Mouse (Mus musculus): ENCODE measurements at regions not wholly inside any gene's neighbourhood (a gene's known extent, or its start where the extent isn't known, plus 50 kb on each side); places are given as distances from the start of the nearest gene placed in this dataset.
A peak's percentile ranks its signal among the peaks of the same experiment; 100 is the strongest.

DNA sequence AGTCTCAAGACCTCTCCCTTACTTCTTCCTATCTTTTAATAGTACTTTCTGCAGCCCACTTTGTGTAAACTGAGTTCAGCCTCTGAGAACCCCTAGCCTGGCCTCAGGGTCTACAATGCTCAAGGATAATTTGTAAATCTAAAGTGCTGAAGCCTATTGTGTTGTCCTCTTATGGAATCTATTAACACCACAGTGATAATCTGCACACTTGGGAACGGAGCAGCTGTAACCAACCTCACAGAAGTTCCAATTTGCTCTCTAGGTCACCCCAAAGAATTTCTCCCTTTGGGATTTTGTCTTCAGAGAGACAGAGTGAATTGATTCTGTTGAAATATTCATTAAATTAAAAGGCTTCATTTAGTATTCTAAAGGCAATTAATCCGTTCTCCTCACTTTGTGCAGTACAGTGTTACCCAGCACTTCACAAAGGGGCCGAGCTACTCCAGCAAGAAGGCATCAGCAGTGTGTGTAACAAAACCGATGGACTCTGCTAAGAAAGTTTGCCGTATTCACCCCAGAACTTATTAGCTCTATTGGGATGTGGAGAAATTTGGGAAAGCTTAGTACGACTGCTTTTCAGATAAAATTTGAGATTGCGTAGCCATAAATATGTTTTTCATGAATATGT is 773.7 kb downstream of the Dach1 start:
- Histone ChIP-seq H3K9ac (ENCODE audit: low read length) (no peak overlapping the region), H3K4me2 (ENCODE audit: low read depth, low read length) (no peak overlapping the region), H3K36me3 (ENCODE audit: control insufficient read depth, insufficient read depth, low read length) (no peaks in the 10 kb centered on the region), H3K27ac (ENCODE audit: low read length) (no peak overlapping the region), H3K4me1 (replicated peaks; ENCODE audit: control insufficient read depth, insufficient read depth, low read length) (no peaks in the 10 kb centered on the region), H3K27me3 (ENCODE audit: control insufficient read depth, insufficient read depth, low read depth, low read length) (no peaks in the 10 kb centered on the region), H3K4me3 (ENCODE audit: low read length) (no peak overlapping the region), H3K9me3 (ENCODE audit: control insufficient read depth, low read length) (no peaks in the 10 kb centered on the region)
- WGBS = 84% methylated on average over 7 of the region's 7 CpGs
- ATAC-seq (ENCODE audit: low read depth) = no peak

DNA sequence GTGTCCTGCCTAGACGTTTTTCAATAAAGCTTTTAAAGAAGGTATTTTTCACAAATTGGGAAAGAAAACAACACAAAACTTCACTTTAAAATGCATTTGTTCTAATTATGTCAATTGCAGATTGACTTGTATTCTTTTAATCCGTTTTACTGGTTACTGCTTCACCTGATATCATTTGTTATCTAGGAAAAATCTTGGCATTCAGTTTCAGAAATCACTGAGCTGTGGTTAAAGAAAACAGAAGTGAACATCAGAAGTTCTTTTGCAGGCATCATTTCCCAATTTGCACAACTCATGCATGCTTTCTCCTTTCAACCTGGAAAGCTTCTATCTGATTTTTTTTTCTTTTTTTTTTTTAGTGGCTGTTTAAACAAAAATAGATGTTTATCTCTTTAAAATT is 780.6 kb downstream of the Dach1 start:
- 55% methylated on average over 2 of the region's 2 CpGs for WGBS
- ATAC-seq (ENCODE audit: low read depth) = no peak

DNA sequence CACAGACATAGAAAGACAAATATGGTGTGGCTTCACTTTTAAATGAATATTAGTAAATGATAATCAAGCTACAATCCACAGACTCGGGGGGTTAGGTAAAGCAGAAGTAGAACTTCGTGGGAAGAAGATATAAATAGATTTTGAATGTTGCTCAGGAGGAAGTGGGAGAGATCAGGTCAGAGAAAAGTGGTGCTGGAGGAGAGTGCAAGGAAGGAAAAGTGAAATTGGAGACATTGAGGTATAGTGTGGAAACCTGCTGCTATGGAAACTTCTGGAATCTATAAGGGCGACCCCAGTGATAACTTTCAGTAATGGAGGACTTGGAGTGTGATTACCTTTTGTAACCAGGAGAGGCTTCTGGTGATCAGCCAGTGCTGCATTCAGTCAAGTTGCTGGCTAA is 789.4 kb downstream of the Dach1 start:
- Histone ChIP-seq H3K4me3 (ENCODE audit: low read length) (no peak overlapping the region), H3K36me3 (ENCODE audit: control insufficient read depth, insufficient read depth, low read length) (no peaks in the 10 kb centered on the region), H3K27me3 (ENCODE audit: control insufficient read depth, insufficient read depth, low read depth, low read length) (no peaks in the 10 kb centered on the region), H3K9ac (ENCODE audit: low read length) (no peak overlapping the region), H3K27ac (ENCODE audit: low read length) (no peak overlapping the region), H3K9me3 (ENCODE audit: control insufficient read depth, low read length) (no peaks in the 10 kb centered on the region), H3K4me1 (replicated peaks; ENCODE audit: control insufficient read depth, insufficient read depth, low read length) (no peaks in the 10 kb centered on the region), H3K4me2 (ENCODE audit: low read depth, low read length) (no peak overlapping the region)
- 59% methylated on average over 3 of the region's 3 CpGs for WGBS
- no peak for ATAC-seq (ENCODE audit: low read depth)

More for the DNA sequence above, 780.6 kb downstream of the Dach1 start:
- H3K4me2 ChIP-seq (ENCODE audit: low read depth, low read length) = no peak overlapping the region
- H3K9me3 ChIP-seq (ENCODE audit: control insufficient read depth, low read length) = no peaks in the 10 kb centered on the region
- no peak overlapping the region for H3K27ac ChIP-seq (ENCODE audit: low read length)
- no peaks in the 10 kb centered on the region for H3K4me1 ChIP-seq (replicated peaks; ENCODE audit: control insufficient read depth, insufficient read depth, low read length)
- no peaks in the 10 kb centered on the region for H3K36me3 ChIP-seq (ENCODE audit: control insufficient read depth, insufficient read depth, low read length)
- no peaks in the 10 kb centered on the region for H3K27me3 ChIP-seq (ENCODE audit: control insufficient read depth, insufficient read depth, low read depth, low read length)
- no peak overlapping the region for H3K9ac ChIP-seq (ENCODE audit: low read length)
- H3K4me3 ChIP-seq (ENCODE audit: low read length) = no peak overlapping the region

DNA sequence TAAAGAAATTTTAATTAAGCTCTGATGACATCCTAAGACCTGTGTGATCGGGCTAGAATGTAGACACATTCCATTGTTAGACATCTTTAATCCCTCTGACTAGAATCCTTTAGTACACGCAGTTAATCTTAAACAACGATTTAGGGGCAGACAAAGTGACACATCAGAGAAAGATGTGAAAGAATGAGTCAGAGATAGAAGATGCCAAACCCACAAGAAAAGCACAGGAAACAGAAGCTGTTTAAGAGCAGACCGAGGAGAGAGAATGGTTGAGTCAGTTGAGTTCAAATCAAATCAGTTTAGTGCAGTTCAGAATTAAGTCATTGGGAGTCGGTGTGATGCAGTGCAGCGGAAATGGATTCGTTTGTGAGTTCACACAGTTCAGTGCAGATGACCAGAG is 812.6 kb downstream of the Dach1 start:
- Histone ChIP-seq H3K27ac (ENCODE audit: low read length) (no peak overlapping the region), H3K9ac (ENCODE audit: low read length) (no peak overlapping the region), H3K36me3 (ENCODE audit: control insufficient read depth, insufficient read depth, low read length) (no peaks in the 10 kb centered on the region), H3K9me3 (ENCODE audit: control insufficient read depth, low read length) (no peaks in the 10 kb centered on the region), H3K27me3 (ENCODE audit: control insufficient read depth, insufficient read depth, low read depth, low read length) (no peaks in the 10 kb centered on the region), H3K4me3 (ENCODE audit: low read length) (no peak overlapping the region), H3K4me1 (replicated peaks; ENCODE audit: control insufficient read depth, insufficient read depth, low read length) (no peaks in the 10 kb centered on the region), H3K4me2 (ENCODE audit: low read depth, low read length) (no peak overlapping the region)
- ATAC-seq (ENCODE audit: low read depth) = no peak
- WGBS = 85% methylated on average over 7 of the region's 7 CpGs

DNA sequence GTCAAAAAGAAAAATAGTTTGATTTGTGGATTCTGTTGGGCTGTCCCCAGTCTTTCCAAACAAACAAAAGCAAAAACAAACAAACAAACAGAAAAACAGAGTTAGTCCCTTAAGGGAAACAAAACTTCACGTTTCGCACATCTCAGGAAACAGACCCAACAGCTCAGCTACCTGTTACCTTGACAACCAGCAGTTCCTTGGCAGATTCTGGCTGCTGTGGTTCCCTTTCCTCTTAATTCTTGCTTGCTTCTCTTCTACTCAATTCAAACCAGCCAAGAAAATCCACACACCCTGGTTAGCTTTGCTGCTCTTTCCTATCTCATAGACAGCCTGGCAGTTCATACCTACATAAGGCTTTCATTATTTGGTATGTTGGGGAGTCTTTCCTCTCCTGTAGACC is 821.6 kb downstream of the Dach1 start:
- ATAC-seq (ENCODE audit: low read depth) = no peak
- no peaks in the 10 kb centered on the region for H3K27me3 ChIP-seq (ENCODE audit: control insufficient read depth, insufficient read depth, low read depth, low read length)
- H3K27ac ChIP-seq (ENCODE audit: low read length) = no peak overlapping the region
- no peaks in the 10 kb centered on the region for H3K4me1 ChIP-seq (replicated peaks; ENCODE audit: control insufficient read depth, insufficient read depth, low read length)
- H3K4me2 ChIP-seq (ENCODE audit: low read depth, low read length) = no peak overlapping the region
- no peaks in the 10 kb centered on the region for H3K9me3 ChIP-seq (ENCODE audit: control insufficient read depth, low read length)
- no peak overlapping the region for H3K4me3 ChIP-seq (ENCODE audit: low read length)
- H3K9ac ChIP-seq (ENCODE audit: low read length) = no peak overlapping the region
- WGBS = 69% methylated on average over 2 of the region's 2 CpGs
- no peaks in the 10 kb centered on the region for H3K36me3 ChIP-seq (ENCODE audit: control insufficient read depth, insufficient read depth, low read length)

DNA sequence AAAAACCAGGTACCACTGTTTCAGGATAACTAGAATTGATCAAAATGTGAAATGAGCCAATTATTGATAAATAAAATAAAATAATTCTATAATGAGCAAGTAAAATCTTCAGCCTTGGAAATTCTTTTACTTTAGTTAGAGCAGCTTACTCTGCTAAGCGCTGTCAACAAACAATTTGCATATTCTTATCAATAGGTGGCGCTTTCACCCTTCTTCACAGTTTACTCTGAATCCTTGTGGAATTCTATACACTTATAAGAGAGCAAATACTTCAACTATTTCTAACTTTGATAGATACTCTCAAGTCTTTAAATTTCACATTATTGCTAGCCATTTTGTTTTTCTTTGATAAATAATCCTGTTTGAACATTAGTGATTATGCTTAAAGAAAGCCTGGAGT is 812.5 kb upstream of the Klhl1 start:
- H3K9me3 ChIP-seq (ENCODE audit: control insufficient read depth, low read length) = no peaks in the 10 kb centered on the region
- no peak overlapping the region for H3K4me3 ChIP-seq (ENCODE audit: low read length)
- H3K27ac ChIP-seq (ENCODE audit: low read length) = no peak overlapping the region
- no peaks in the 10 kb centered on the region for H3K4me1 ChIP-seq (replicated peaks; ENCODE audit: control insufficient read depth, insufficient read depth, low read length)
- no peak overlapping the region for H3K9ac ChIP-seq (ENCODE audit: low read length)
- H3K36me3 ChIP-seq (ENCODE audit: control insufficient read depth, insufficient read depth, low read length) = no peaks in the 10 kb centered on the region
- no peaks in the 10 kb centered on the region for H3K27me3 ChIP-seq (ENCODE audit: control insufficient read depth, insufficient read depth, low read depth, low read length)
- ATAC-seq (ENCODE audit: low read depth) = 0 out of 2 replicates have a peak, but pooled peaks have one; percentile 51
- 3% methylated on average over 2 of the region's 2 CpGs for WGBS
- no peak overlapping the region for H3K4me2 ChIP-seq (ENCODE audit: low read depth, low read length)

DNA sequence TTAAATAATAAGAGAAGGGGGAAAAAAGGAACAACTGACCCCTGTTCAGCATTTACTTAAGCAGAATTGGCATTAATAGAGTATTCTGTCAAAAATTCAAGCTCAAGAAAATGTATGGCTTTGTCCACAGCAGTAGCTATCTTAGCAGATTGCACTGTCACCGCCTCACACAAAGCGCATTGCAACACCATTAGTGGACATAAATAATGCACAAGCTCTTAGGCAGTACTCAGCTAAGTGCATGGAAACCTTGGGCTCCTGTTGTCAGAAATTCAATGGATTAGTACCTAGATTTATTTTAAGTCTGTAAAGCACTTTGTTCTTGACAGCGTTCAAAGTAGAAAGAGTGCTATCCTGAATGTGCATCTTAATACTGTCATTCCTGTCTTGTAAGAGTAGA is 811.1 kb upstream of the Klhl1 start:
- no peak overlapping the region for H3K4me3 ChIP-seq (ENCODE audit: low read length)
- H3K9me3 ChIP-seq (ENCODE audit: control insufficient read depth, low read length) = no peaks in the 10 kb centered on the region
- no peak overlapping the region for H3K27ac ChIP-seq (ENCODE audit: low read length)
- no peak overlapping the region for H3K4me2 ChIP-seq (ENCODE audit: low read depth, low read length)
- no peaks in the 10 kb centered on the region for H3K36me3 ChIP-seq (ENCODE audit: control insufficient read depth, insufficient read depth, low read length)
- 80% methylated on average over 3 of the region's 3 CpGs for WGBS
- no peaks in the 10 kb centered on the region for H3K27me3 ChIP-seq (ENCODE audit: control insufficient read depth, insufficient read depth, low read depth, low read length)
- ATAC-seq (ENCODE audit: low read depth) = no peak
- H3K4me1 ChIP-seq (replicated peaks; ENCODE audit: control insufficient read depth, insufficient read depth, low read length) = no peaks in the 10 kb centered on the region
- H3K9ac ChIP-seq (ENCODE audit: low read length) = no peak overlapping the region

DNA sequence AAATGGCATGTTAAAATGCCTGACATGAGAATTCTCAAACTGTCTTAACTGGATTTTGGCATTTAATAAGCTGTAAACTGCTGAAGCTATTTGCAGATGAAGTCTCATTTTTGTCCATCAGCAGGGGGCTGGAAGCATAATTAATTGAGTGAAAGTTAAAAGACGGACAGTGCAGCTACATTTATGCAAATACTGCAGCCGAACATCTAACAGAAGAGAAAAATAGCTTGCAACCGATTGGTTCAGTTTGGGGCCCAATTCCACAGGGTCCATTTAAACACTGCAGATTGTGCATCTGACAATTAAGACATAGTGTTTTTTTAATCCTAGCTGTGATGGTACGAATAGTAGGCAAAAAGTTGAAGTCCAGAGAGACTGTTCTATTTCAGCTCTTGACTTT is 774.2 kb upstream of the Klhl1 start:
- H3K36me3 ChIP-seq (ENCODE audit: control insufficient read depth, insufficient read depth, low read length) = no peaks in the 10 kb centered on the region
- no peak overlapping the region for H3K27ac ChIP-seq (ENCODE audit: low read length)
- no peak overlapping the region for H3K4me2 ChIP-seq (ENCODE audit: low read depth, low read length)
- H3K9me3 ChIP-seq (ENCODE audit: control insufficient read depth, low read length) = no peaks in the 10 kb centered on the region
- 34% methylated on average over 4 of the region's 4 CpGs for WGBS
- H3K27me3 ChIP-seq (ENCODE audit: control insufficient read depth, insufficient read depth, low read depth, low read length) = no peaks in the 10 kb centered on the region
- H3K4me3 ChIP-seq (ENCODE audit: low read length) = no peak overlapping the region
- no peaks in the 10 kb centered on the region for H3K4me1 ChIP-seq (replicated peaks; ENCODE audit: control insufficient read depth, insufficient read depth, low read length)
- no peak overlapping the region for H3K9ac ChIP-seq (ENCODE audit: low read length)
- no peak for ATAC-seq (ENCODE audit: low read depth)

DNA sequence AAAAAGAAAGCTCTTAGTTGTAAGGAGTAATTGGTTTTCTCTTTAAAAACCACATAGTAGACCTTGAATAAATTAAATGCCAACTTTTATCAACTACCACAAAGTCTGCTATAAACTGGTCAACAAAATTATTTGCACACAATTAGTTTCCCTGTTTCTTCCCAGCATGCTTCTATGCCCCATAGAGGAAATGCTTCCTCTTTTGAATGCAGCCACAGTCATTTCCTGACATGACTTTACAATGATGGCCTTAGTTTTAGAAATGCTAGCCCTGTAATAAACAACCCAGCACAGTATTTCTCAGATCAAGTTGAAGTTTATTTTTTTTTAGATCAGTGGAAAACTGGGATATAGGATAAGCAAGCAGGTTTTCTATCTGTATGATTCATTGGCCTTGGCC is 768.5 kb upstream of the Klhl1 start:
- H3K9ac ChIP-seq (ENCODE audit: low read length) = no peak overlapping the region
- no peaks in the 10 kb centered on the region for H3K4me1 ChIP-seq (replicated peaks; ENCODE audit: control insufficient read depth, insufficient read depth, low read length)
- H3K36me3 ChIP-seq (ENCODE audit: control insufficient read depth, insufficient read depth, low read length) = no peaks in the 10 kb centered on the region
- H3K4me3 ChIP-seq (ENCODE audit: low read length) = no peak overlapping the region
- no peaks in the 10 kb centered on the region for H3K9me3 ChIP-seq (ENCODE audit: control insufficient read depth, low read length)
- H3K4me2 ChIP-seq (ENCODE audit: low read depth, low read length) = no peak overlapping the region
- no peak overlapping the region for H3K27ac ChIP-seq (ENCODE audit: low read length)
- no peak for ATAC-seq (ENCODE audit: low read depth)
- no peaks in the 10 kb centered on the region for H3K27me3 ChIP-seq (ENCODE audit: control insufficient read depth, insufficient read depth, low read depth, low read length)

DNA sequence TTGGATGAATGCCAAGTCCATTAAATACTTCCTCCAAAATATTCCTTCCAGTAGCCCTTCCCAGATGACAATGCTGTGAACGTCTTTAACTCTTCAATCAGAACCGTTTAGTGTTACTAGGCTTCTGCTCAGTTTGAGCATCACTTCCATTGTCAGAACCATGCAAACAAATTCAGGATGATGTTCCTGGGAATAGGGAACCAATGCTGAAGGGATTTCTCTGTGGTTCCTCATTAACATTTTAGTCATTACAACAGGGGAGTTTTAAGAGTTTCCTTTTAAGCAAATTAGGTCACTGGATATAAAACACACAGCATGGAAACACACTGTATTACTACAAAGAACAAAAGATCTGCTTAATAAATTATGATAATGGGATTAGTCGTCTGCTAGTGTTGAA is 739.6 kb upstream of the Klhl1 start:
- H3K9me3 ChIP-seq (ENCODE audit: control insufficient read depth, low read length) = no peaks in the 10 kb centered on the region
- H3K4me2 ChIP-seq (ENCODE audit: low read depth, low read length) = no peak overlapping the region
- no peak overlapping the region for H3K27ac ChIP-seq (ENCODE audit: low read length)
- no peaks in the 10 kb centered on the region for H3K4me1 ChIP-seq (replicated peaks; ENCODE audit: control insufficient read depth, insufficient read depth, low read length)
- H3K4me3 ChIP-seq (ENCODE audit: low read length) = no peak overlapping the region
- H3K27me3 ChIP-seq (ENCODE audit: control insufficient read depth, insufficient read depth, low read depth, low read length) = no peaks in the 10 kb centered on the region
- 34% methylated on average over 3 of the region's 3 CpGs for WGBS
- H3K36me3 ChIP-seq (ENCODE audit: control insufficient read depth, insufficient read depth, low read length) = no peaks in the 10 kb centered on the region
- H3K9ac ChIP-seq (ENCODE audit: low read length) = no peak overlapping the region
- no peak for ATAC-seq (ENCODE audit: low read depth)

Measured in lung, embryonic 16.5 days (tissue).